Comparison of ENCODE assay signal across 28 mouse cellular contexts in the genomic region with DNA sequence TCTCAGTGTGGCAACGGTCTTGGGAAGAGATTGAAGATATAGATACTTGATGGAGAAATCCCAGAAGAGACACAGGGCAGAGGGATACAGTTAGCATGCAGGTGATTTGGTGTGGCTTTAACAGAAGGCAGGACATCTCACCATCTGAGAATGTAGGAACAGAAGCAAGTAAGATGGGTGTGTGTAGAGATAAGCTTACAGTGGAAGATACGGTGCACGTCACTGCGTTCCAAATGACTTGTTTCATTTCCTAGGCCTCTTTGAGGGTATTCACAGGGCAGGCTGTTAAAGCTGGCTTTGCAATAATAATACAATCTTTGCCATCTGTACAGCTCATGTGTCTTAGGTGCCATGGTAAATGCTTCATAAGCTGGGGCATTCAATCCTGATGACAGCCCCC. TPM values are rescaled to one million over a fixed set of nuclear protein-coding genes. Genes with fewer than 3 reads are reported as not detected.
"Had no signal": no experiment of that assay in that cellular context is flagged by ENCODE, and none has a peak within 500 bp of the region (broad histone marks: within the 10 kb centered on the region; RNA-seq: fewer than 3 reads in every experiment).

No protein-coding gene starts in this region.

- H3K27me3 ChIP-seq: embryonic facial prominence, embryonic 12.5 days; embryonic facial prominence, embryonic 13.5 days; embryonic facial prominence, embryonic 15.5 days; forebrain, embryonic 12.5 days; forebrain, embryonic 13.5 days; forebrain, embryonic 15.5 days had no signal

- H3K36me3 ChIP-seq: embryonic facial prominence, embryonic 10.5 days; embryonic facial prominence, embryonic 12.5 days; embryonic facial prominence, embryonic 13.5 days; embryonic facial prominence, embryonic 15.5 days; forebrain, embryonic 10.5 days; forebrain, embryonic 12.5 days; forebrain, embryonic 15.5 days had no signal

- H3K9me3 ChIP-seq: embryonic facial prominence, embryonic 10.5 days; embryonic facial prominence, embryonic 12.5 days; embryonic facial prominence, embryonic 13.5 days; embryonic facial prominence, embryonic 15.5 days; forebrain, embryonic 10.5 days; forebrain, embryonic 12.5 days; forebrain, embryonic 13.5 days; forebrain, embryonic 15.5 days had no signal

- DNase-seq: cerebellum, adult 9-10 months; cerebellum, adult 9-11 months; cerebellum, postnatal 10 days; cerebellum, postnatal 14 days; cerebellum, postnatal 25 days; cerebellum, postnatal 36 days; embryo, embryonic 11 days; forebrain, postnatal 0 days; gastrocnemius, adult 2 months; gastrocnemius, postnatal 10 days; gastrocnemius, postnatal 14 days; gastrocnemius, postnatal 25 days; gastrocnemius, postnatal 36 days; heart, adult 11 months; heart, adult 18-20 months; heart, adult 2 months had no signal

- H3K4me1 ChIP-seq: embryonic facial prominence, embryonic 10.5 days; embryonic facial prominence, embryonic 12.5 days; embryonic facial prominence, embryonic 13.5 days; embryonic facial prominence, embryonic 15.5 days; forebrain, embryonic 10.5 days; forebrain, embryonic 12.5 days; forebrain, embryonic 13.5 days; forebrain, embryonic 15.5 days had no signal

- ATAC-seq: forebrain, embryonic 13.5 days; forebrain, embryonic 14.5 days; forebrain, embryonic 15.5 days; forebrain, embryonic 16.5 days; forebrain, postnatal 0 days had no signal

- H3K9ac ChIP-seq: embryonic facial prominence, embryonic 12.5 days; embryonic facial prominence, embryonic 13.5 days; embryonic facial prominence, embryonic 15.5 days; forebrain, embryonic 12.5 days; forebrain, embryonic 13.5 days; forebrain, embryonic 15.5 days; forebrain, postnatal 0 days had no signal

- H3K4me2 ChIP-seq: embryonic facial prominence, embryonic 12.5 days; embryonic facial prominence, embryonic 13.5 days; embryonic facial prominence, embryonic 15.5 days; forebrain, embryonic 12.5 days; forebrain, embryonic 13.5 days; forebrain, embryonic 15.5 days had no signal

- H3K4me3 ChIP-seq: embryonic facial prominence, embryonic 10.5 days; embryonic facial prominence, embryonic 12.5 days; embryonic facial prominence, embryonic 13.5 days; embryonic facial prominence, embryonic 15.5 days; erythroblast, embryonic 14.5 days; forebrain, embryonic 10.5 days; forebrain, embryonic 12.5 days; forebrain, embryonic 13.5 days; forebrain, embryonic 15.5 days; gastrocnemius, adult 2 months; heart, adult 2 months had no signal

- H3K27ac ChIP-seq: embryonic facial prominence, embryonic 10.5 days; embryonic facial prominence, embryonic 12.5 days; embryonic facial prominence, embryonic 13.5 days; embryonic facial prominence, embryonic 15.5 days; forebrain, embryonic 10.5 days; forebrain, embryonic 12.5 days; forebrain, embryonic 13.5 days; forebrain, embryonic 15.5 days; gastrocnemius, adult 2 months; heart, adult 2 months had no signal

RNA-seq across cellular contexts. Expression of gene Bmp2, which starts 44.9 kb away (rescaled TPM):
- total RNA-seq: granulocyte monocyte progenitor cell, adult 5-6 weeks had no signal
